Mouse (Mus musculus): ENCODE measurements around the gene 2310034G01Rik. TPM values are rescaled to one million over a fixed set of nuclear protein-coding genes. Genes with fewer than 3 reads are reported as not detected.

The 2310034G01Rik gene
- total and polyA plus RNA-seq, 3 experiments: not detected

DNA sequence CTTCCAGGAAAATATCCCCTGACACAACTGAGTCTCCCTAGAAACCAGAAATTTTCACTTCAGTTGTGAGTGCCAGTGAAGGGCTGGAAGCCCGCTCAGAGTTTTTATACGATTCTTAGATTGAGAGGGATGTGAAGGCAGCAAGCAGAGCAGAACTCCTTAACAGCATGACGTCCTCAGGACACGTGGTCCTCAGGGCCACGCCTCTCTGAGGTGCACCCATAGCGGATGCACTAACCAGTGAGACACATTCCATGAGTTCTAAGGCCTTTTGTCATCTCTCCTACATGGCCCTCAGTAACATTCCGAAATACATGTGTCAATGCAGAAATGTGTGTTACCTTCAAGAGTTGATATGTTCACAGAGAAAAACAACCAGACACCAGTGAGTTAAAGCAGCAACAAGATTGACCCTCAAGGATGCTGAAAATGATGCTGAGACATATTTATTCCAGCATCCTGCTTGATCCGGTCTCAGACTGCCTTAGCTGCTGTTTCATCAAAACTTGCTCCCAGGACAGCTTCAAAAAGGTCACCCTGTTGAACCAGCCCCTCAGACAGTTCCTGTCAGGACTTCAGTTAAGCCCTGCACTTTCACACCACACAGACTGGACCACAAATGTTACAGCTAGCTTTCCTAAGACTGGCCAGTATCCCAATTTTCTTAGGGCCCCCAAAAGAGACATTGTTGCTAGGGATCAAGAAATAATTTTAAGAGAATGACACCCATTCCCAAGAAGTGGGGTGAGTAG, 49.6 kb downstream of the 2310034G01Rik start:
- Histone ChIP-seq H3K4me1 (ENCODE audit: insufficient read depth, low read depth, low read length) (peaks cover 20% of the 10 kb centered on the region), H3K4me3 (ENCODE audit: low read depth, low read length) (no peak overlapping the region), H3K27me3 (ENCODE audit: insufficient read depth, low read length) (peaks cover 5% of the 10 kb centered on the region; the same call in 1 of the 2 replicates), H3K9me3 (replicated peaks) (no peaks in the 10 kb centered on the region), H3K36me3 (replicated peaks) (peaks cover 10% of the 10 kb centered on the region)
- ATAC-seq (ENCODE audit: extremely low read depth, insufficient number of reproducible peaks, low FRiP score, poor library complexity, severe bottlenecking): no peak
- TF ChIP-seq POLR2AphosphoS5 (IDR thresholded peaks at IDR 0.05; ENCODE audit: insufficient replicate concordance, low read depth, low read length) (no peak), TAL1 (conservative IDR thresholded peaks at IDR 0.05; ENCODE audit: low read depth, low read length) (no peak), GATA1 (IDR thresholded peaks at IDR 0.05; ENCODE audit: borderline replicate concordance, low read length) (no peak), CTCF (IDR thresholded peaks at IDR 0.05; ENCODE audit: low read depth, low read length) (no peak), GATA2 (IDR thresholded peaks at IDR 0.05; ENCODE audit: borderline replicate concordance, low read depth, low read length) (no peak)
- no peak for DNase-seq (ENCODE audit: low spot score)

Other genes with a start within 250 kb of the 2310034G01Rik start
- gene Elovl3, start 218.4 kb downstream of the 2310034G01Rik start, total RNA-seq (2014; fragmentation: Nextera tagmentation): not detected in 2 replicates
- gene Elovl3, start 218.4 kb downstream of the 2310034G01Rik start, total RNA-seq (2017): 0.06 TPM in 1 of 2 replicates, not detected in the other
- gene Elovl3, start 218.4 kb downstream of the 2310034G01Rik start, polyA plus RNA-seq (2012): not detected in 2 replicates
- not detected in 2 replicates for gene Pitx3, start 202.0 kb downstream of the 2310034G01Rik start, total RNA-seq (2014; fragmentation: Nextera tagmentation)
- gene Pitx3, start 202.0 kb downstream of the 2310034G01Rik start, total RNA-seq (2017): not detected in 2 replicates
- gene Pitx3, start 202.0 kb downstream of the 2310034G01Rik start, polyA plus RNA-seq (2012): not detected in 2 replicates
- 111 and 133 TPM in 2 replicates for gene Gbf1, start 197.8 kb downstream of the 2310034G01Rik start, total RNA-seq (2014; fragmentation: Nextera tagmentation)
- 25.7 and 33.4 TPM in 2 replicates for gene Gbf1, start 197.8 kb downstream of the 2310034G01Rik start, total RNA-seq (2017)
- gene Gbf1, start 197.8 kb downstream of the 2310034G01Rik start, polyA plus RNA-seq (2012): 292 and 312 TPM in 2 replicates
- gene Nfkb2, start 46.0 kb downstream of the 2310034G01Rik start, total RNA-seq (2014; fragmentation: Nextera tagmentation): 11.3 and 12.6 TPM in 2 replicates
- gene Nfkb2, start 46.0 kb downstream of the 2310034G01Rik start, total RNA-seq (2017): 9.7 and 12.5 TPM in 2 replicates
- 40.4 and 40.8 TPM in 2 replicates for gene Nfkb2, start 46.0 kb downstream of the 2310034G01Rik start, polyA plus RNA-seq (2012)
- gene Psd, start 23.1 kb downstream of the 2310034G01Rik start, total RNA-seq (2014; fragmentation: Nextera tagmentation): 1.6 TPM in 1 of 2 replicates, not detected in the other
- 0.23 and 1.1 TPM in 2 replicates for gene Psd, start 23.1 kb downstream of the 2310034G01Rik start, total RNA-seq (2017)
- gene Psd, start 23.1 kb downstream of the 2310034G01Rik start, polyA plus RNA-seq (2012): 0.41 and 0.74 TPM in 2 replicates
- gene Fbxl15, start 22.1 kb downstream of the 2310034G01Rik start, total RNA-seq (2014; fragmentation: Nextera tagmentation): 2.0 and 2.2 TPM in 2 replicates
- 2.5 and 3.8 TPM in 2 replicates for gene Fbxl15, start 22.1 kb downstream of the 2310034G01Rik start, total RNA-seq (2017)
- 15.2 and 16.5 TPM in 2 replicates for gene Fbxl15, start 22.1 kb downstream of the 2310034G01Rik start, polyA plus RNA-seq (2012)
- gene Cuedc2, start 11.6 kb downstream of the 2310034G01Rik start, total RNA-seq (2014; fragmentation: Nextera tagmentation): 39.2 and 73.6 TPM in 2 replicates
- 142 and 148 TPM in 2 replicates for gene Cuedc2, start 11.6 kb downstream of the 2310034G01Rik start, total RNA-seq (2017)
- 124 and 147 TPM in 2 replicates for gene Cuedc2, start 11.6 kb downstream of the 2310034G01Rik start, polyA plus RNA-seq (2012)
- gene Mfsd13a, start 9.2 kb downstream of the 2310034G01Rik start, total RNA-seq (2014; fragmentation: Nextera tagmentation): not detected in 2 replicates
- not detected in 2 replicates for gene Mfsd13a, start 9.2 kb downstream of the 2310034G01Rik start, total RNA-seq (2017)
- 0.08 and 0.20 TPM in 2 replicates for gene Mfsd13a, start 9.2 kb downstream of the 2310034G01Rik start, polyA plus RNA-seq (2012)
- gene Actr1a, start 45.4 kb upstream of the 2310034G01Rik start, total RNA-seq (2014; fragmentation: Nextera tagmentation): 75.4 and 92.4 TPM in 2 replicates
- 84.5 and 85.6 TPM in 2 replicates for gene Actr1a, start 45.4 kb upstream of the 2310034G01Rik start, total RNA-seq (2017)
- gene Actr1a, start 45.4 kb upstream of the 2310034G01Rik start, polyA plus RNA-seq (2012): 19.1 and 24.3 TPM in 2 replicates
- gene Sufu, start 46.6 kb upstream of the 2310034G01Rik start, total RNA-seq (2014; fragmentation: Nextera tagmentation): 25.7 and 30.1 TPM in 2 replicates
- gene Sufu, start 46.6 kb upstream of the 2310034G01Rik start, total RNA-seq (2017): 5.0 and 5.1 TPM in 2 replicates
- 31.8 and 38.3 TPM in 2 replicates for gene Sufu, start 46.6 kb upstream of the 2310034G01Rik start, polyA plus RNA-seq (2012)
- 22.7 and 29.9 TPM in 2 replicates for gene Trim8, start 151.4 kb upstream of the 2310034G01Rik start, total RNA-seq (2014; fragmentation: Nextera tagmentation)
- gene Trim8, start 151.4 kb upstream of the 2310034G01Rik start, total RNA-seq (2017): 20.3 and 25.3 TPM in 2 replicates
- 64.5 and 66.0 TPM in 2 replicates for gene Trim8, start 151.4 kb upstream of the 2310034G01Rik start, polyA plus RNA-seq (2012)
- gene Arl3, start 222.9 kb upstream of the 2310034G01Rik start, total RNA-seq (2014; fragmentation: Nextera tagmentation): 5.2 and 12.0 TPM in 2 replicates
- 16.4 and 18.9 TPM in 2 replicates for gene Arl3, start 222.9 kb upstream of the 2310034G01Rik start, total RNA-seq (2017)
- 6.6 and 7.9 TPM in 2 replicates for gene Arl3, start 222.9 kb upstream of the 2310034G01Rik start, polyA plus RNA-seq (2012)
- gene Sfxn2, start 223.1 kb upstream of the 2310034G01Rik start, total RNA-seq (2014; fragmentation: Nextera tagmentation): 0.83 and 5.9 TPM in 2 replicates
- gene Sfxn2, start 223.1 kb upstream of the 2310034G01Rik start, total RNA-seq (2017): 2.3 and 2.8 TPM in 2 replicates
- gene Sfxn2, start 223.1 kb upstream of the 2310034G01Rik start, polyA plus RNA-seq (2012): 0.74 and 1.6 TPM in 2 replicates
- gene Wbp1l, start 248.8 kb upstream of the 2310034G01Rik start, total RNA-seq (2014; fragmentation: Nextera tagmentation): 28.9 and 41.5 TPM in 2 replicates
- 31.9 TPM in 2 replicates for gene Wbp1l, start 248.8 kb upstream of the 2310034G01Rik start, total RNA-seq (2017)
- 52.9 and 53.3 TPM in 2 replicates for gene Wbp1l, start 248.8 kb upstream of the 2310034G01Rik start, polyA plus RNA-seq (2012)